Mouse (Mus musculus) right cerebral cortex, postnatal 36 days (tissue): ENCODE results near the gene Ctnnbip1.
A peak's percentile ranks its signal among the peaks of the same experiment; 100 is the strongest.

Experiments used
- DNase-seq, 2 experiments: peaks; one replicate each; pipeline ENCODE4 v3.0.0; 2022; ENCODE audit warnings: low spot score in 2 of 2, mixed read lengths in 1 of 2

The Ctnnbip1 gene

DNA sequence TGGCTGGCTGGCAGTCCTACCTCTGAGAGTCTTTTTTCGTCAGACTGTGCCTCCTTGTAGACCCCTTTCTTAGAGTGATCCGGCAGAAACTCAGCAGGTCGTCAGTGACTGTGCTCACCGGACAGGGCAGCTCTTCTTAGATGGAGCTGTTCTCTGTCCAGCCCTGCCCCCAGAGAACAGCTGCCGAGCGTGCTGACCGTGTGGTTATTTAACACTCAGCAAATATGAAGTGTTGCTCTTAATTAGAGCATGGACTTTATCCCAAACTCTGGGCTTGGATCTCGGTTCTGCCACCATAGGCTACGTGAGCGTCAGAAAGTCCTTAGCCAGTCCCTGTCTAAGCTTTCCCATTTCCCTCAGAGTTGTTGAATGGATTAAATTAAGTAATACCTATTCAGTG, 3.2 kb downstream of the Ctnnbip1 start:
- no peak for DNase-seq

DNA sequence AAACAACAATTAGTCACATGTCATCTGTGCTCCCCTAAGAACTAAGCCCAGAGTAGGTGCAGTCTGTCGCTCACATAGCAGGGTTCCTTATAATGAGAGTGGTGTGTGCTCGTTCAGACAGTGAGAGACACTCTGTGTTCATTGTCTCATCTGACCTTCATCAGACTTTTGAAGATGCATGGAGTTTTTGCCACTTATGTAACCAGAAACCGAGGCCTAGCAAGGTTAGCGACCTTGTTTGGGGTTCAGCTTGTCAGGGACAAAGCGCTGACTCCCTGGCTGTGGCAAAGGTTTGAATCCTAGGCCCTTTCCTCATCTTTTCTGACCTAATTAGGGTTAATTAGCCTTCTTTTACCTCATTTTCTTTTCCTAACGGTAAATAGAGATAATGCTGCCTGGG, 5.9 kb downstream of the Ctnnbip1 start:
- no peak for DNase-seq

DNA sequence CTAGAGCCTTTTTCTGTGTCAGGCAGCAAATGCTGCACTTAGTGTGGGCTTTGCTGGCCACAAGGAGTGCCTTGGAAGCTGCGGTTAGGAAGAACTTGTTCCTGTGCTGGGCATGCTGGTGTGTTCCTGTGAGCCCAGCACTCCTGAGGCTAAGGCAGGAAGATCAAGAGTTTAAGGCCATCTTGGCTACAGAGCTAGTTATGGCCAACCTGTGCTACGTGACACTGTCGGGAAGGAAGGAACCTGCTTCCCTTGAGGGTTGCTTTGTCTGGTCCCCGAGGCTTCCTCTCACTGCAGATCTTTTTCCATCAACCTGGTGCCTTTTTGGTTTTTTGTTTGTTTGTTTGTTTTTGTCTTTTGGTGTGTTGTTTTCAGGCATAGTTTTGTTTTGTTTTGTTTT, 7.1 kb downstream of the Ctnnbip1 start:
- DNase-seq: no peak

DNA sequence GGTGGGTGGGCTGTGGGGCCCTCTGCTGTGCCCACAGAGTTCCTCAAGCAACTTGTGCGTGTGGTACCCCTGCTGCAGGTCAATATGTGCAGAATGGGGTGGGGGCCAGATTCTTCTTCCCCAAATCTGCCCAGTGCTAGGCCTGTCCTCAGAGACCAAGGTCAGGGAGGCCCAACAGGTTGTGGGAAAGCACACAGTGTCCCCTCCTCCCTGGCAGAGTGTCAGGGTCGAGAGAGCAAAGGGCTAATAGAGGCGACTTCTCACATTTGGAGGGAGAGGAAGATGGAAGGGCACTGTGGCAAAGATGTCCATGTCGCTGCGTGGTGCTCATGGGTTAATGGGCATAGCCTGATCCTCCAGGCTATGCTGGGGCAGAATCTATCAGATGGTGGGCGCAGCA, 7.8 kb downstream of the Ctnnbip1 start:
- no peak for DNase-seq

DNA sequence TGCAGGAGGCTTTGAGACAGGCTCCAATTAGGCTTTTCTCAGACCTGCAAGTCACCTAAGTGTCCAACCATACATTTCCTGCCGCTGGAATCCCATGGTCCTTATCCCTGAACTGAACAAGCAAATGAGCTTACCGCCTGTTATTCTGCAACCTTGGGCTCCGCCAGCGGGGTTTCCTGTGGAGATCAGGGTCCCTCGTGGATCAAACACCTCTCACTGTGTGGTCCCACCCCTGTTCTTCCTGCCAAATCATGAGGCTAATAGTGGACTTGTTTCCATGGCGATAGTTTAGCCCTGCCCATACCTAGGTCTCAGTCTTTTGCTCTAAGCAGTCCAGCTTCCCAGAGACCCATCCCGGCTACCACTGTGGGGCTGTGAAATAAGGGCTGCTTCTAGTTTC, 8.3 kb downstream of the Ctnnbip1 start:
- no peak for DNase-seq

DNA sequence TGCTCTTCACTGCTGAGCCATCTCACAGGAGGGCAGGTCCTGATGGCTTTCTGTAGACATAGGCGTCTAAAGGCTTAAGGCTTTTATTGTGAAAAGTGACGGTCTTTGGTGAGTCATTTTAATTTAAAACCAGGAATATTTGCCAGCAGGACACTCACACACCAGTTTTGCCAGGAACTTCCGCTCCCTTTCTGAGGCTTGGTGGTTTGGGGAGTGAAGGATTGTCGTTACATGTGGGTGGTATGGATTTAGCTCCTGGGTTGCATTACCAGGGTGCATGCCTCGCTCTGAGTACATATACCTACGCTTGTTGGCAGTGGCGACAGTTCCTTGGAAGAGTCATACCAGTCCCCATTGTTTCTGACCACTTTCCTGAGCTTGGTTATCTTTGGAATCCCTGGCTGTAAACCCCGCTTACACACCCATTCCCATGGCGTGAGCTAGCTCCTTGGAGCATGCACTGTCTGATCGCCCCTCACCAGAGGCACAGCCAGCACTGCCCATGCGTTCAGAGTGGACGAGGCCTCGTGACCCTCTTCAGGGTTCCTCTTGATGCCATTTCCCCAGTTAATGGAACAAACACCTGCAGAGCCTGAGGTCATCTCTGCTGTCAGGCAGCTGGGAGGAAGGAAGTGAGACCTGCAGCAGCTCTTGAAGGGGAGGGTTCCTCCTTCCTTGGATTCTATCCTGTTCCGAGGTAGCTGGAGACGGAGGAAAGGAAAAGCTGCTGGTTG, 9.8 kb downstream of the Ctnnbip1 start:
- no peak for DNase-seq

DNA sequence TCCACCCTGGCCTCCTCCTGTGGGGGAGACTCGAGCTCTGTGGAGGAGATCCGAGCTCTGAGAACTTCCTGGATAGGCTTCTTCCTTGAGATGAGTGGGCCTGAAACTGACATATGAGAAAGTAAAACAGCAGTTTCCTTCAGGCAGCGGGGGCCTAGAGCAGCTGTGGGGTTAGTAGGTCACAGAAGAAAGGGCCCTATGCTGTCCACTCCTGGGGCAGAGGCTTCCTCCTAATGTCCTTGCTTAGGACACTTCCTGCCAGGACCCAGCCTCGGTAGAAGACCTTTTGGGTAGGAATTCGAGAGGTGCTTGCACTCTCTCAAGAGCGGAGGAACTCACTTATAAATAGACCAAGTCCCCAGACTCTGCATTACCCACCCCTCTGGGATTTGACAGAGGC, 11.7 kb downstream of the Ctnnbip1 start:
- DNase-seq: no peak

DNA sequence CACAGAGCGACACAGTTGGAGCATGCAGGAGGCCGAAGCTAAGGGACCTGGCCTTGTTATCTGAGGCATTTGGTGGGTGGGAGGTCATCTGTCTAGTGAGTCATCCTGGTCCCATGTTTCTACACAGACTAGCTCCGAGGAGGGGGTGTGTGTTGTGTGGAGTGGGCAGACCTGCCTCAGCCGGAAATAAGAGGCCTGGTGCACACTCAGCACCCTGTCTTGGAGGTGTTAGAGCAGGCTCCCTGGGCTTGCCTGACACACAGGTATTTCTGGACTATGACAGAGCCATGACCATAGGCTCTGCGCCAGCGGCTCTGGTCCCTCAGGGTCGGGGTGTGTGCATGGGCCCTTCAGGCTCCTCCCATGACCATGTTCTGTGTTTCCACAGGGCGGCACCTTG, 21.4 kb downstream of the Ctnnbip1 start:
- no peak for DNase-seq

DNA sequence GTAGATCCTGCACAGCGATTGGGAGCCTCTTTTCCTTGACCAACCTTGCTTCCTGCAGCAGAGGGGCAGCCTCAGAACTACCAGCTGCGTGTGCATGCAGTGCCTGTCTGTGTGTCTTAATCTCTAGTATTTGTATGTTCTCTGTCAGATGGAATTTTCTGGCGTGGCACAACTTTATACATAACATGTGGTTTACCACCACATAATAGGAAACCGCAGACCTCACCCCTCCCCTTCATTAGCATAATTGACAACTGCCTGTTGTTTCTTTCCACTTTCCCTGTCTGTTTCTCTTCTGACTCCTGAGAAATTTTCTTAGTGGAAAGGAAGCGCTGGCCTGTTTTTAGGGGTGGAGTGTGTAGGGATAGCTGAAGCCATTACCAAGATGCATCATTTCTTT, 23.9 kb downstream of the Ctnnbip1 start:
- DNase-seq: no peak

DNA sequence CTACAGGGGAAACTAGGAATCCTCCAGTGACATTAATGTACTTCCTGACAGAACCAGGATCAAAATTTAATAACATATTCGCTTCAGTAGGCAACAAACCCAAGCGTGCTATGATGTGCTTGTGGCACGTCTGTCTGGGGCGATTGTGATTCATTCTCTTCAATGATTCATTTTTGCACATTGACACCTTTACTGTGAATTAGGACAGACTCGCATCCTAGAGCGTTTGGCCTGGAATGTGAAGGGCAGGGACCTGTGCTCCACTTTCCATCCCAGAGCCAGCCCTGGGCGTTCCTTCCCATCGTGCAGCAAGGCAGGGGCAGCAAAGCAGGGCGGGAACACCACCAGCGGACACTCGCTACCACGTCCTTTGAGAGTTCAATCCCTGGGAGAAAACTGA, 24.4 kb downstream of the Ctnnbip1 start:
- DNase-seq: no peak

DNA sequence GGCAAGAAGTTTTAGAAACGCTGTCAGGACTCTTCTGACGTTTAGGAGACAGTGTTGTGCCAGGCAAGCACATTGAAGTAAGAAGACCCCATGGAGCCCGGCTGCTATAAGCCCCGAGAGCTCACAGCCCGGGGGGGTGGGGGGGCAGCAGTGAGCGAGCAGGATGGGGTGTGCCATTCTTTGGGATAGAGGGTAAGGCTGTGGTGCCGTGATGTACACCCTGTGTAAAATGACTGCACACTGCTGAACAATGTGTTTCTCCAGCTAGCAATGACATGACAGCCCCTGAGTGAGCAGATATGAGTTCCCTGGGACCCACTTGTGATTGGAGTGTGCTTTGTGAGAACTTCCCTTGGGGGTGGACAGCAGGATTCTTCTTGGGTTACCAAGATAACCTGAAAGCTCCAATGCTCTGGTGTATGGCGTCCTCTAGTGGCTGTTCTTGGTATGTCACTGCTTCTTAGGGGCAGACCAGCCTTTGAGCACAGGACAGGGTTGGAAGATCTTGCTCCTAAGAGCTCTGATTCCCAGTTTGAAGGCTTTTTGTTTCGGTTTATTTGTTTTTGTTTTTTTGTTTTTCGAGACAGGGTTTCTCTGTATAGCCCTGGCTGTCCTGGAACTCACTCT, 25.0 kb downstream of the Ctnnbip1 start:
- peak; percentile 57 to 65 for DNase-seq

DNA sequence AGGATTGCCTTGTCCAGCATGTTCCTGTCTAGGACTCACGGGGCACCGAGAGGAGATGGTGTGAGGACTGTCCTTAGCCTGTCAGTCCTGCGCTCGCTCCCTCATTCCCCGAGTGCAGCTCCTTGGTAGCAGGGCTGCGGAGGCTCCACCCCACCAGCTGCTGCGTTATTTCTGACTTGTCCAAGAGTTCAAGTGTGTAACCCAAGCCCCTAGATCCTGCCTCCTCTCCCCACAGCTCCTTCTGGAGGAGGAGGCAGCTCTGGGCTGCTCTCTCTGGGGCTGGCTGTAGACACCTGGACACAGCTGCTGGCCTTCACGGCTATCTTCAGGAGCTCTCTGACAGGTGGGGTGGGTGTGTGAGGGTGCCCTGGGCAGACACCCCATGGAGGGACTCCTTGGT, 26.9 kb downstream of the Ctnnbip1 start:
- no peak for DNase-seq

DNA sequence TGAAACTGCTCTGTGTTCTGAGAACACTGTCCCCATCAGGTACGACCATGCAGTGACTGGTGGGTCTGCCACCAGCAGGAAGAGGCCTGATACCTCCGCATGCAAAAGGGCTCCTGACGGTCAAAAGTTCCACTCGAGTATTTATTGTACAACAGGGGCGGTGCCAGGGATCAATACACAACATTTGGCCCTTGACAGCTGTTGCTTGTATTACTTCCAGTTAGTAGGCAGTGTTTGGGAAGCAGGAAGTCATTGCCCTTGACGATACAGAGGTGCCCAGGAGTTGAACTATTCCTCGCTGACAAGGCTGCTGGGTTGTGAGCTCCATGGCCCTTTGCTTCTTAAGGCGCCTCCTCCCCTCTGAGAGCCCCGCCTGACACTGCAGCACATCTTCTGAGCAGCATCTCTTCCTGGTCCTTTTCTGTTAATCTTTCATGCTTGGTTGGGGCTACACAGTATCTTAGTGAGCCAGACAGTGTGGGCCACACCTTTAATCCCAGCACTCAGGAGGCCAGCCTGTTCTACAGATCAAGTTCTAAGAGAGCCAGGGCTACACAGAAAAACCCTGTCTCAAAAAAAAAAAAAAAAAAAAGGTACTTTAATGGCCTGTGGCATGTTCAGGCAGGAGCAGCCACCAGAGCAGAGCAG, 28.9 kb downstream of the Ctnnbip1 start:
- DNase-seq: no peak

DNA sequence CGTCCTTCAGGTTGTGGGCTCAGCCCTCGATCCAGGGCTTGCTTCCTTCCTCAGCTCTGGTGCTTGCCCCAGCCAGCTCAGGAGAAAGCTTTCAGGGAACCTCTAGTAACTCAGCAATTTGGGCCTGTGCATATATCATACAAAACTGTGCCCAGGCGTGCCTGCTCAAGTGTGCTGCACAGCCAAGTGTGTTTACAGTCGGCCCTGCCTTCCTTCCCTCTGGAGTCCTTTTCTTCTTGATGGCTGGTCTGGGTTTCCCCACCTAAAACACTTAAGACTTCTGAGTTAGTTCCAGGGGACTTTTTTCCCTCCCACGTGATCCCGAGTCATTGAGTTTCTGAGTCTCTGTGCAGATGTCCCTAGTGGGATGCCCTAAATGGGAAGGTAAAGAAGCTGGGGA, 29.5 kb downstream of the Ctnnbip1 start:
- no peak for DNase-seq

DNA sequence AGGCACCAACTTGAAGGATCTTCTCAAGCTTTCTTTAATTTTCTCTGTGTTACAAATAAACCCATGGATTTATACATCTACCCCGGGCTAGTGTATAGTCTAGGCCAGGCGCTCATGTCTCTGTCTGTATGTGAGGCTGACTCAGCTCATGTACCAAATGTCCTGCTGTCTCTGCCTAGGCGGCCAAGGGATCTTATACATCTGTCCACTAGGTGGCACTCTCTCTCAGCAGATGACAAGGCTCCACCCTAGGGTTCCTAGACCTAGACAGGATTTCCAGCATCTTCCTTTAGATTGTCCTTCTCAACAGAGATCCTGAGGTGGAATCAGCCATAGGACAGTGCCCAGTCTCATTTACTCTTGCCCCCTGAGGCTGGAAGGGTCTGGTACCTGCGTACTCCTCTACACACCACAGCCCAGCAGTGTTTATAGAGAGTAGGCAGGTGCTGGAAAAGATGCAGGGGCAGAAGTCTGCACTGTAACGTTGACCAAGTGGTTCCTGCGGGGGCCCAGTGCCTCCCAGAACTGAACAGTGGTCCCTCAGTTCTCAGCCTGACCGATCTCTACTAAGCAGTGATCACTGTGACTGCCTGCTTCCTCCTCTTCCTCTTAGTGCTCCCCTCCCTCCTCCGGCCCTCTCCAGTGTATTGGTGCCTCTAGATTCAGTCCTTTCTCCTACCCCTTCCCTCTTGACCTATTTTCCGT, 31.3 kb downstream of the Ctnnbip1 start:
- peak; percentile 78 to 87 for DNase-seq

DNA sequence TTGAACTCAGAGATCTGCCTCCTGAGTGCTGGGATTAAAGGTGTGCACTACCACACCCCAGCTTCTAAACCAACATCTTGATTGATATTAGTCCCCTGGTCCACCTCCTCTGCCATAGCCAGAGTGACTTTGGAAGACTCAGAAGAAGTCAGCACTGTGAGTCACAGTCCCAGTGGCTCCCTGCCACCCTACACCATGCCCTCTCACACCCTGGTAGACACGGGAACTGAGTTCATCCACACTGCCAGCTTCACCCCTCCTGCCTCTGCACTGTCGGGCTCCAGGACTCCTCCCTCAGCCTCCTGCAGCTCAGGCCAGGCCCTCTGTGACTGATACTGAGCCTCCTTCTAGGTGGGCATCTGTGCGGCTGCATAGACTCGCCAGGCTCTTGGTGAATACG, 32.8 kb downstream of the Ctnnbip1 start:
- DNase-seq: no peak

DNA sequence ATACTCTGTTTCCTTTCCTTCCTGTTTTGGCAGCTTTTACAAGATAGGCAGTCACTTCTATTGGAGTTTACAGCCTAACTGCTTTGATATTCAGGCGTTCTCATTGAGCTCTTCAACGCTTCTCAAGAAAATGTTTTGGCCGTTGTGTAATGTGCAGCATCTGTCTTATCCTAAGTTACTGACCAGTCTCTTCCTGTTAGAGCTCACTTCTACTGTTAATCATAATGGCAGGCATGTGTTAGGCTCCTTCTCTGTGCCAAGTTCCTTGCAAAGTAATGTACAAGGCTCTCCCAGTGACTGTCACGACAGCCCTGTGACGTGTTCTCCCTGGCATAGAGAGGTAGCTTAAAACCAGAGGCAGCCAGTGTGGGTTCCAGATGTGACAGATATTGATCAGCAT, 33.7 kb downstream of the Ctnnbip1 start:
- DNase-seq: no peak

DNA sequence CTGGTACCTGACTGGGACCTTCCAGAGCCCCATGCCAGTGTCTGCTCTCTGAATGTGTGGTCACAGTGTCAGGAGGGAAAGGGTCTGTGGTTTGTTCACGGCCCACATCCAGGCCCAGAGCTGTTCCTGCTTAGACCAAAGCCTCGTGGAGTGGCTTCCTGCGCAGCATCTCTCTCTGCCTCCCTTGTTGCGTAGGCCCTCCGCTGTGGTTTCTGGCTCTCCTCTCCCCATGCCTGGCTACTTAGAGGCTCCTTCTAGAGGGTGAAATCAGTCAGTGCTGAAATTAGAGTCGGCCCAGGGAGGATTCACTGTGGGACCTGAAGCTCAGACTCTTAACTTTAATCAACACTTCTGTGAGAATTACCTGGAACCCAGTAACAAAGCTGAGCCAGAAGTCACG, 35.8 kb downstream of the Ctnnbip1 start:
- no peak for DNase-seq

DNA sequence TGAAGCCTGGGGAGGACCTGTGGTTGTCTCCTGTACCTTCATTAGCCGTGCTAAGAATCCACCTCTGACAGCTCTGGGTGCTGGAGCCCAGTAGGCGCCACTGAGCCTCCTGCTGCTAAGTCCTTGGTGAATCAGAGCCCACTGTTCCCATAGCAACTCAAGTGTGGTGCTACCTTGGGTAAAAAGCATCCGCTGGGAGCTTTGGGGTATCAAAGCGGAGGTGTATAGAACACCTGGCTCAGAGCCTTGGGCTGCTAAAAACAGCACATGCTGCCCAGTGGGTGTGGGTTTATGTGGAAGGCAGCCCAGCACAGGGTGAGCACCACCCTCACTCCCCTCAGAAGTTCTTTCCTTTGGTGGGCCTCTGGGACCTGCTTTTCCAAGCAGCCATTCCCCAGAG, 38.1 kb downstream of the Ctnnbip1 start:
- DNase-seq: peak; percentile 82 to 88

DNA sequence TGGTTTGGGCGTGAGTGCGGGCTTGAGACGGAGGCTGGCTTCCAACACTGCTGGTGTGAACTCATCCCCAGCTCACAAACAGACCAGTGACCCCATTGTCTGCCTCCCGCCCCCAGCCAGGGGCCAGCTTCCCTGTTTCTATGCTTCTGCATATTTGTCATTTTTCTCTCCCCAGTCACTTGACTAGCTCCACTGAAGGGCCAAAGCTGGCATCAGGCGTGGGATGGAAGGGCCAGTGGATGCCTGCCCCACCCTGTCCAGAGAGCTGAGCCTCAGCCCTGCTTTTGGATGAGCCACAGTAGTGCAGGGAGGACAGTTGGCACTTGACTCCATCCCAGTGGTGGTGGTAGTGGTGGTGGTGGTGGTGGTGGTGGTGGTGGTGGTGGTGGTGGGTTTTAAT, 39.9 kb downstream of the Ctnnbip1 start:
- no peak for DNase-seq

DNA sequence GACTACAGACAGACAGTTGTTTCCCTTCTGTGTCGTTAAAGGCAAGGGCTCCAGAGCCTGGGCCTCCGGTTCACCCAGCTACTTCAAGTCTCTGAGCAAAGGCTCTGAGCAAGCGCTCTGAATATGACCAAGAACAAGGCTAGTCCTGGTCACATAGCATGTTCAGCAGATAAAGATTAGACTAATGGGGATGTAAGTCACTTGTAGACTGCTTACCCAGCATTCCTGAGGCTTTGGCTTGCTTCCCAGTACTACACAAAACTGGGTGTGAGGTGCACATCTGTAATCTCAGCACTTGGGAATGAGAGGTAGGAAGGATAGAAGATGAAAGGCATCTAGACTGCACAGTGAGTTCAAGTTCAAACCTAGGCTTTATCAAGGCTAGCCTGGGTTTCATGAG, 40.4 kb downstream of the Ctnnbip1 start:
- no peak for DNase-seq

DNA sequence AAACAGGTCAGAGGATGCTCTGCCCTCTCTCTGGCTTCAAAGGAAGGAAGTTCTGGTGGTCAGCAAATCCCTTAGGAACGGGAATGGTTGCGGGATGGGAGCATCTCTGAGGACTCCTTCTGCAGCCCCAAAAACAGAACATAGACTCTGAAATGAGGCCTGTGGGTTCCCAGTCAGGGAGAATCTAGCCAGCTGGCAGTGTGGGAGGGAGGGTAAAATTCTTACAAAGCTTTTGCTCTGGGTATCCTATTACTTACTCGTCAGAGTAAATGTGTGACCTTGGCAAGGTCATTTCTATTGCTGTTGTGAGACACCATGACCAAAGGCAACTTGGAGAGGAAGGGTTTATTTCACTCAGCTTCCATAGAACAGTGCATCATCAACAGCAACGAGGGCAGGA, 43.4 kb downstream of the Ctnnbip1 start:
- peak; percentile 48 to 74 for DNase-seq
